Mouse (Mus musculus): ENCODE data around the gene Spint1. TPM values are rescaled to one million over a fixed set of nuclear protein-coding genes. Genes with fewer than 3 reads are reported as not detected.

The Spint1 gene
- total and polyA plus RNA-seq, 3 experiments = not detected

DNA sequence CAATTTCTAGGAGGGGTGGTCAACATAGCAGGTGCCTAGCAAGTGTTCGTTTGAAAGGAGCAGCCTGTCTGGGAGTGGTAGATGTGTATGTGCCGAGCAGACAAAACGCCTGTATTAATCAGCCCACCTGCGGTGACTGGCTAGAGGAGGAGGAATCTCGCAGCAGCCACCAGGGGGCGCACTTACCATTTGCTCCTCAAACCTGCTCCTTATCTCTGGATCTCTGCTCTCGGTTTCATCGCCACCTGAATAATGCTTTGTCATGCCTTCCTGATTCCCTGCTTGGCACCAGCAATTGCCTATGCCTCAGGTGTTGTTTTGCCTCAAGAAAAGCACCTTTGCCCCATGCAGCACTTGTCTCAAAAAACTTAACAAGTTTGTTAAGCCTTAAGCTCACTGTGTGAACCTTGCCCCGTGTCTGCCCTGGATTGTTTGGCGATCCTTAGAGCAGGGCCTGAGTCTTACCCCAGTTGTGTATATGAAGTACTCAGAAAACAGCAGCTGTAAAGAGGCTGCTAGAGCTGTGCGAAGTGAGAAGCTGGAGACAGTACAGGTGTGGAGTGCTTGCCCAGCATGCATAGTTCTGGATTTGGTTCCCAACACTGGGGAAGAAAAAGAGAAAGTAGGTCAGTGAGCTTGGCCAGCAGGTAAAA is 13.8 kb downstream of the Spint1 start (continued):
- TF ChIP-seq NRF1 (IDR thresholded peaks at IDR 0.05; ENCODE audit: insufficient read depth, low read depth, low read length, poor library complexity, severe bottlenecking) = no peak
- peak; percentile 61 for TF ChIP-seq ETS1 (IDR thresholded peaks at IDR 0.05; ENCODE audit: low read depth, low read length)
- peak; percentile 90 to 97 (median 91) for TF ChIP-seq CTCF (IDR thresholded peaks at IDR 0.05 in 2 of 3, conservative IDR thresholded peaks at IDR 0.05 in 1 of 3; ENCODE audit: control insufficient read depth in 1 of 3, insufficient read depth in 1 of 3, low read depth in 2 of 3, low read length in 3 of 3, poor library complexity in 1 of 3, severe bottlenecking in 1 of 3)
- no peak for TF ChIP-seq UBTF (IDR thresholded peaks at IDR 0.05; ENCODE audit: borderline replicate concordance, insufficient read depth, low read depth, low read length)
- TF ChIP-seq MEF2A (IDR thresholded peaks at IDR 0.05; ENCODE audit: extremely low read depth, insufficient replicate concordance, low read depth, low read length, poor library complexity, severe bottlenecking) = no peak
- TF ChIP-seq HCFC1 (IDR thresholded peaks at IDR 0.05; ENCODE audit: low read depth, low read length) = no peak
- TF ChIP-seq ZNF384 (IDR thresholded peaks at IDR 0.05; ENCODE audit: low read depth, low read length) = no peak
- TF ChIP-seq ZKSCAN1 (IDR thresholded peaks at IDR 0.05; ENCODE audit: low read depth, low read length) = no peak
- 0 out of 2 replicates have a peak, but pooled peaks have one; percentile 16 for TF ChIP-seq TCF12 (IDR thresholded peaks at IDR 0.05; ENCODE audit: low read depth, low read length)
- TF ChIP-seq NELFE (IDR thresholded peaks at IDR 0.05; ENCODE audit: low read depth, low read length) = peak; percentile 34; the same call in 1 of the 2 replicates
- TF ChIP-seq POLR2AphosphoS2 (IDR thresholded peaks at IDR 0.05; ENCODE audit: low read length) = no peak
- TF ChIP-seq GABPA (IDR thresholded peaks at IDR 0.05; ENCODE audit: low read depth, low read length) = peak; percentile 70; the same call in 1 of the 2 replicates
- no peak for TF ChIP-seq POLR2AphosphoS5 (IDR thresholded peaks at IDR 0.05; ENCODE audit: borderline replicate concordance, low read depth, low read length)
- TF ChIP-seq USF1 (IDR thresholded peaks at IDR 0.05; ENCODE audit: low read depth, low read length) = no peak

- Histone ChIP-seq H3K9ac (ENCODE audit: control insufficient read depth, low read depth, low read length, poor library complexity, severe bottlenecking) (no peak overlapping the region), H3K79me2 (ENCODE audit: control insufficient read depth, insufficient read depth, low read length, poor library complexity) (no peaks in the 10 kb centered on the region), H3K36me3 (ENCODE audit: control insufficient read depth in 1 of 2, insufficient read depth in 2 of 2, low read length in 2 of 2) (peaks cover 0 to 4% of the 10 kb centered on the region in 2 experiments; a peak in 2 of 4 replicates), H3K4me1 (ENCODE audit: control insufficient read depth in 1 of 2, insufficient read depth in 2 of 2, low read length in 2 of 2) (peaks cover 0 to 9% of the 10 kb centered on the region in 2 experiments; a peak in 2 of 4 replicates), H3K27me3 (ENCODE audit: control insufficient read depth in 1 of 2, insufficient read depth in 2 of 2, low read length in 2 of 2) (peaks cover 3% of the 10 kb centered on the region in 2 experiments; a peak in 3 of 4 replicates), H3K4me3 (ENCODE audit: control insufficient read depth in 1 of 2, insufficient read depth in 1 of 2, low read depth in 2 of 2, low read length in 2 of 2) (no peak overlapping the region), H3K9me3 (replicated peaks; ENCODE audit: insufficient read depth, low read length) (no peaks in the 10 kb centered on the region), H3K27ac (ENCODE audit: control insufficient read depth, low read depth, low read length) (no peak overlapping the region)
- no peak for DNase-seq (ENCODE audit: low read depth, low spot score)
- TF ChIP-seq USF1 (IDR thresholded peaks at IDR 0.05; ENCODE audit: low read depth, low read length) = no peak
- TF ChIP-seq ZKSCAN1 (IDR thresholded peaks at IDR 0.05; ENCODE audit: low read depth, low read length) = no peak
- no peak for TF ChIP-seq CTCF (IDR thresholded peaks at IDR 0.05 in 2 of 3, conservative IDR thresholded peaks at IDR 0.05 in 1 of 3; ENCODE audit: control insufficient read depth in 1 of 3, insufficient read depth in 1 of 3, low read depth in 2 of 3, low read length in 3 of 3, poor library complexity in 1 of 3, severe bottlenecking in 1 of 3)
- TF ChIP-seq MXI1 (IDR thresholded peaks at IDR 0.05; ENCODE audit: low read depth, low read length) = no peak
- no peak for TF ChIP-seq E2F4 (IDR thresholded peaks at IDR 0.05; ENCODE audit: borderline replicate concordance, low read depth, low read length)
- TF ChIP-seq RCOR1 (IDR thresholded peaks at IDR 0.05; ENCODE audit: low read depth, low read length) = no peak
- TF ChIP-seq MYC (IDR thresholded peaks at IDR 0.05; ENCODE audit: low read depth, low read length) = no peak
- no peak for TF ChIP-seq GABPA (IDR thresholded peaks at IDR 0.05; ENCODE audit: low read depth, low read length)
Measured at GRCm38 (mm10) chr2:119254976-119255375, 17.8 kb downstream of the Spint1 start.
